Mouse (Mus musculus) erythroblast, embryonic 14.5 days (primary cell): ENCODE measurements around the gene Klf15.

Experiments used
- GATA1 ChIP-seq: IDR thresholded peaks from 2 replicates; pipeline ENCODE4 v1.6.1; 2012; ENCODE audit warnings: low read length, inconsistent platforms, mixed read lengths
- TAL1 ChIP-seq: IDR thresholded peaks from 3 replicates; pipeline ENCODE4 v1.6.1; 2012; ENCODE audit warnings: low read length, inconsistent platforms, mixed read lengths

DNA sequence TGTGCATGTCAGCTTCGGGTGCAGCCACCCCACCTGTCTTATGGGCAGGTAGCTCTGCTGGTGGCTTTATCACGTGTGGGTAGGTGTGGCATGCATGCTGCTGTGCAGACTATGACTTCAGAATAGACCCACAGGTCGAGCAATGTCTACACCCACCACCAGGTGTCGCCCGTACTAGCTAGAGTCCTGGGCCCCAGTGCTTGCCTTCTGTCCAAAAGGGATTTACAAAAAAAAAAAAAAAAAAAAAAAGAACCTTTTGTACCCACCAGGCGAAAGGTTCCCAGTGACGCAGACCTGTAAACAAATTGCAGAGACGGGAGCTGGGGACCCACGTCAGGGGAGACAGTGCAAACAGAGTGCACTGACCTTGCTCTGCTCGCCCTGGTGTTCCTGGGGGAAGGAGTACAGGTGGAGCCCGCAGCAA is 27.2 kb upstream of the Klf15 start:
- TF ChIP-seq TAL1 (no peak), GATA1 (no peak)
